Mouse (Mus musculus): Measurements from ENCODE around the gene Nwd2.

Gene Nwd2

GRCm38 (mm10) chr5:63827006-63827405 lies 178.1 kb downstream of the Nwd2 start:
- intact Hi-C loops (cut with DNase I): no loop called here

GRCm38 (mm10) chr5:63827415-63828053 lies 178.6 kb downstream of the Nwd2 start:
- intact Hi-C loops (cut with DNase I): no loop called here

- intact Hi-C loops (cut with DNase I): no loop called here
Measured at GRCm38 (mm10) chr5:63828380-63829185, 179.7 kb downstream of the Nwd2 start.

- intact Hi-C loops (cut with DNase I): no loop called here
Measured at GRCm38 (mm10) chr5:63831054-63831453, 182.2 kb downstream of the Nwd2 start.

GRCm38 (mm10) chr5:63833955-63834354 lies 185.1 kb downstream of the Nwd2 start:
- intact Hi-C loops (cut with DNase I): no loop called here

- intact Hi-C loops (cut with DNase I): no loop called here
Measured at GRCm38 (mm10) chr5:63834435-63834834, 185.5 kb downstream of the Nwd2 start.

GRCm38 (mm10) chr5:63837115-63837514 lies 188.2 kb downstream of the Nwd2 start:
- intact Hi-C loops (cut with DNase I): no loop called here

GRCm38 (mm10) chr5:63837851-63838250 lies 188.9 kb downstream of the Nwd2 start:
- intact Hi-C loops (cut with DNase I): no loop called here

- intact Hi-C loops (cut with DNase I): no loop called here
Measured at GRCm38 (mm10) chr5:63839801-63840416, 191.0 kb downstream of the Nwd2 start.

GRCm38 (mm10) chr5:63847080-63847479 lies 198.2 kb downstream of the Nwd2 start:
- intact Hi-C loops (cut with DNase I): no loop called here

GRCm38 (mm10) chr5:63847541-63848226 lies 198.8 kb downstream of the Nwd2 start:
- intact Hi-C loops (cut with DNase I): no loop called here

- intact Hi-C loops (cut with DNase I): no loop called here
Measured at GRCm38 (mm10) chr5:63858901-63859300, 210.0 kb downstream of the Nwd2 start.
